Mouse (Mus musculus) frontal cortex, postnatal 10 days (tissue): ENCODE results near the gene Fyttd1.

Experiments used
- DNase-seq, 2 experiments: peaks; one replicate each; pipeline ENCODE4 v3.0.0; 2022; ENCODE audit warnings: low spot score in 2 of 2, mixed read lengths in 1 of 2

Fyttd1 gene

GRCm38 (mm10) chr16:32942694-32943093 is 65.4 kb downstream of the Fyttd1 start:
- DNase-seq = no peak

GRCm38 (mm10) chr16:32945379-32945778 is 68.1 kb downstream of the Fyttd1 start:
- DNase-seq = no peak

DNA sequence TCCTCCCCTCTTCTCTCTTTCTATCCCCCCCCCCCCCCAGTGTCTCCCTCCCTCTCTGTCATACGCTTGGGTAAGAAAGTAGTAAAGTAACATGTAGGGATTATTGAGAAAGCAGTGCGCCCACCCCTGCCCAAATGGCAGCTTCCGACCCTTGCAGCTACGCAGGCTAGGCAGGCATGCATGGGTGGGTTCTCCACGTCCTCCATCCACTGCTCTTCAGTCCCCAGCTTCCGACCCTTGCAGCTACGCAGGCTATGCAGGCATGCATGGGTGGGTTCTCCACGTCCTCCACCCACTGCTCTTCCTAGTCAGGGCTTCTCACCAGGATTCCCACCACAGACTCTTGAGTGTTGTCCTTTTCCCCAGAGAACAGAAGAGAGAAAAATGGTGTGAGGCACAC is 70.7 kb downstream of the Fyttd1 start:
- DNase-seq = no peak

DNA sequence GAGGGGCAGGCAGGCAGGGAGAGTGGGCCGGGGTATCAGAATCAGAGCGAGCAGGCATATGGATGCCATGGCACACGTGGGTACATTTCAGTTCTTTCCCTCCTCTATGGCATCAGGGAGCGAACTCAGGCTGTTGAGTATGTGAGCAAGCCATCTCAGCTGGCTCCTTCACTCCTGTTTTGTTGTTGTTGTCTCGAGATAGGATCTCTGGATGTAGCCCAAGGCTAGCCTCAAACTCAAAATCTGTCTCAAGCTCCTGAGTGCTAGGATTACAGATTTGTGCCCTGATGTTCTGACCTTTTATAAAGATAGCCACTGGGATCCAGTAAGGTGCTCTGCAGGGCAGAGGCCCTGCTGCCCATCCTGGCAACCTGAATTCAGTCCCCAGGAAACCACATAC is 71.4 kb downstream of the Fyttd1 start:
- no peak for DNase-seq

DNA sequence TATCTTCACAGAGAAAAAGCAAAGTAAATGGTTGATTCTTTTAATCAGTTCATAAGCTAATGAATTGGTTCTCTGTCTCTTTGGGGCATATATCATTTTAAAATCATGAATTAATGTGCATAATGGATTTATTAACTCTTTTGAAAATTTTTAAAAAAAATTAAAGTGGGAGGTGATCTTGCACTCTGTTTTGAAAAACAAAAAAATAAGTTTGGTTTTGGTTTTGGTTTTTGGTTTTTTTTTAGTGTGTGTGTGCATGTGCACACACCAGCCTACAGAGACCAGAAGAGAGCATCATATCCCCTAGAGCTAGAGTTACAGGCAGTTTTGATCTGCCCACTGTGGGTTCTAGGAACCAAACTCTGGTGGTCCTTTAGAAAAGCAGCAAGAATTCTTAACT is 72.0 kb downstream of the Fyttd1 start:
- DNase-seq = no peak

DNA sequence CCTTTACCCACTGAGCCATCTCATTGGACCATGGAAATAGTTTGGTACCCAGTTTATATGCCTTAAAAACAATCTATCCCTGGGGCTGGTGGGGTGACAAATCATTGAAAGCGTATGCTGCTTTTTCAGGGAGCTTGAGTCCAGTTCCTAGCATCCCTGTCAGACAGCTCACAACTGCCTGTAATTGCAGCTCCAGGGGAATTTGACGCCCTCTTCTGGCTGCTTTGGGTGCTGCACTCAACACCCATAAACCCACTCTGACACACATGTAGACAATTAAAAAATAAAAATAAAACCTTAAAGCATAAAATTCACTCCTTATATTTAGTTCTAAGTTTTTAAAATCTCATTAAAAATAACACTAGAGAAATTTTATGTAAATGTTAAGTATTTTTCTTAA is 73.8 kb downstream of the Fyttd1 start:
- no peak for DNase-seq

- DNase-seq = no peak
These were observed 76.5 kb downstream of the Fyttd1 start for GRCm38 (mm10) chr16:32953806-32954205.

DNA sequence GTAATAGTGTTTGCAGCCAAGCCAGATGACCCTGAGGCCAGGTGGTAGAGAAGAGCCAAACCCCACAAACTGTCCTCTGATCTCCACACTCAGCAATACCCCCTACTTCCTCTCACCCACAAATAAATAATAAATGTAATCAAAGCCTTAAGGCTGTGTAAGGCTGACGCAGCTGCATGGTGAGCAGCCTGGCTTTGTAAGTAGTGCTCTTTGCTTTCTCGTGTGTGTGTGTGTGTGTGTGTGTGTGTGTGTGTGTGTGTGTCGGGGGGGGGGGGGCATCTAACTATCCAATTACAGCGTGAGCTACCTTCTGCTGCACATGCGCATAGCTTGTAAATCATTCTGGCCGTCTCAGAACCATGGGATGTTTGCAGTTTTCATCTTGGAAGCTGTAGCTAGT is 77.0 kb downstream of the Fyttd1 start:
- no peak for DNase-seq

DNA sequence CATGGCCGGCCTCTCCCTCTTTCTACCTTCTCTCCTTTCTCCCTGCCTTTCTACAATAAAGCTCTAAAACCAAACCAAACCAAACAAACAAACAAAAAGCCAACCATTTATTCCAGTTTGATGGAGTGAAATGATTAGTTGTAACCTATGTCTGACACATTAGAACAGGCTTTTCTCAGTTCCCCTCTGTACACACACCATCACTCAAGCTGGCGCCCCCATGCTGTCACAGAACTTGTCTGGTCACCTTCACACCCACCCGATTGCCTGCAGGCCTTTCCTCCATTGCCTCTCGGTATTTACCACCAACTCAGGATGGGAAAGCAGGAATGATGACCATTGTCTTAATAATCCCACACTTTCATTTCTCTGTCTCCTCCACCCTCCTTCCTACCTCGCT is 79.6 kb downstream of the Fyttd1 start:
- no peak for DNase-seq
